Mouse (Mus musculus) ES-Bruce4 (cell line): Measurements from ENCODE around the gene Tdrd9. TPM values are rescaled to one million over a fixed set of nuclear protein-coding genes. Genes with fewer than 3 reads are reported as not detected.

Source experiments
- H3K27ac ChIP-seq: 2 replicates; pipeline ENCODE4 v1.5.1; 2012; ENCODE audit warnings: low read length, inconsistent platforms; ENCODE audit not compliant: insufficient read depth
- H3K27me3 ChIP-seq: 2 replicates; pipeline ENCODE4 v1.6.1; 2012; ENCODE audit warnings: mild to moderate bottlenecking, low read length, inconsistent platforms; ENCODE audit not compliant: control insufficient read depth, poor library complexity, insufficient read depth, severe bottlenecking
- H3K36me3 ChIP-seq: 2 replicates; pipeline ENCODE4 v1.6.1; 2012; ENCODE audit warnings: inconsistent platforms, mild to moderate bottlenecking, low read length, moderate library complexity; ENCODE audit not compliant: control insufficient read depth, poor library complexity, insufficient read depth, severe bottlenecking
- H3K4me1 ChIP-seq: one replicate; pipeline ENCODE4 v1.8.1; 2011; ENCODE audit warnings: low read length; ENCODE audit not compliant: control insufficient read depth, insufficient read depth
- H3K4me3 ChIP-seq: 2 replicates; pipeline ENCODE4 v1.5.1; 2011; ENCODE audit warnings: low read depth, mild to moderate bottlenecking, low read length
- H3K9ac ChIP-seq: 2 replicates; pipeline ENCODE4 v1.6.1; 2012; ENCODE audit warnings: low read depth, mild to moderate bottlenecking, inconsistent platforms; ENCODE audit not compliant: poor library complexity, severe bottlenecking
- H3K9me3 ChIP-seq: replicated peaks from 2 replicates; pipeline ENCODE4 v1.6.1; 2012; ENCODE audit warnings: mild to moderate bottlenecking, low read length, inconsistent platforms; ENCODE audit not compliant: control insufficient read depth, poor library complexity, insufficient read depth, severe bottlenecking
- CTCF ChIP-seq: IDR thresholded peaks from one replicate; pipeline ENCODE4 v1.8.1; 2011; ENCODE audit warnings: low read depth, low read length
- EP300 ChIP-seq: IDR thresholded peaks from 2 replicates; pipeline ENCODE4 v1.6.1; 2011; ENCODE audit warnings: low read depth, low read length; ENCODE audit not compliant: insufficient read depth
- POLR2A ChIP-seq: IDR thresholded peaks from one replicate; pipeline ENCODE4 v1.8.1; 2011; ENCODE audit warnings: low read length; ENCODE audit not compliant: insufficient read depth
- polyA plus RNA-seq: library from polyadenylated mRNA; stranded (reverse); fragments of >200 nt; gene quantifications from 2 replicates; pipeline ENCODE4 v1.2.4, GENCODE M21; 2011; ENCODE audit warnings: low read depth; ENCODE audit not compliant: missing spikeins, insufficient read depth, insufficient read length

Gene Tdrd9
- polyA plus RNA-seq, 1 experiment, result not detected

DNA sequence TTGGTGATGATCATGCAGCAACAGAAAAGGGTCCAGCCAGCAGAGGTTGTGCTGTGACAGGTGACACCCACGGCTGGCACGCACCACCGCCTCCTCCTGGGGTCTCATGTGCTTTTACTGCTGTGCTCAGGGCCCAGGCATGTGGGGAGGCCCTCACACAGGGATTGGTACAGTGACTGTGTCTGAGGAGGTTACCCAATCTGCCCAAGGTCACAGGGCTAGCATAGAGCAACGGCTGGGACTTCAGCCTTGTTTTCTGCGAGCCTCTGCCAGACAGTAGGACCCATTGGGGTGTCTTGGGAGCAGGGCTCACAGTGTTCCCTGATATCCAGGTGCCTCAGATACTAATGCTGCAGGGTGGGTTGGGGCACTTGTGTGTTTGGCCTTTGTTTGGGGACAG lies 140.0 kb downstream of the Tdrd9 start:
- Histone ChIP-seq H3K4me1 (peaks cover 2% of the 10 kb centered on the region), H3K9me3 (no peaks in the 10 kb centered on the region), H3K27ac (no peak overlapping the region), H3K36me3 (no peaks in the 10 kb centered on the region), H3K27me3 (no peaks in the 10 kb centered on the region), H3K4me3 (no peak overlapping the region), H3K9ac (no peak overlapping the region)
- no peak for TF ChIP-seq EP300
- no peak for TF ChIP-seq POLR2A
- no peak for TF ChIP-seq CTCF

DNA sequence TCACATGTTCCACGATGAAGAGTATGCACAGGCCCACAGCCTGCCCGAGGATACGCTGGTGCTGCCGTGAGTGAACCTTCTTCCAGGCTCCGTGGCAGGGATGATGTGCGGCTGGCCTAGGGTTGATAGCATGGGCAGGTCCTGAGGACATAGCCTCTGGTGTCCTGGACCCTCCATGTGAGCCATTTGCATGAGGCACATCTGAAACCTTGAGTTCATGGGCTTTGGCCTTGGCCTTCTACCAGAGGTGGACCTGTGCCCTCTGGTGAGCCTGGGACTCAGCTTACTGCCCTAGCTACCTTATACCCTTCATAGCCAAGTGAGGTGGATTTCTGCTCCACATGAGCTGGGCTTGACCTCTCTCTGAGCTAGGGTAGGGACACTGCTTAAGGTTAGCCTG lies 140.9 kb downstream of the Tdrd9 start:
- H3K4me1 ChIP-seq, result peaks cover 2% of the 10 kb centered on the region
- H3K27me3 ChIP-seq, result no peaks in the 10 kb centered on the region
- TF ChIP-seq POLR2A (no peak), EP300 (no peak), CTCF (no peak)
- no peaks in the 10 kb centered on the region for H3K9me3 ChIP-seq
- no peak overlapping the region for H3K4me3 ChIP-seq
- H3K36me3 ChIP-seq, result no peaks in the 10 kb centered on the region
- H3K27ac ChIP-seq, result no peak overlapping the region
- H3K9ac ChIP-seq, result no peak overlapping the region

DNA sequence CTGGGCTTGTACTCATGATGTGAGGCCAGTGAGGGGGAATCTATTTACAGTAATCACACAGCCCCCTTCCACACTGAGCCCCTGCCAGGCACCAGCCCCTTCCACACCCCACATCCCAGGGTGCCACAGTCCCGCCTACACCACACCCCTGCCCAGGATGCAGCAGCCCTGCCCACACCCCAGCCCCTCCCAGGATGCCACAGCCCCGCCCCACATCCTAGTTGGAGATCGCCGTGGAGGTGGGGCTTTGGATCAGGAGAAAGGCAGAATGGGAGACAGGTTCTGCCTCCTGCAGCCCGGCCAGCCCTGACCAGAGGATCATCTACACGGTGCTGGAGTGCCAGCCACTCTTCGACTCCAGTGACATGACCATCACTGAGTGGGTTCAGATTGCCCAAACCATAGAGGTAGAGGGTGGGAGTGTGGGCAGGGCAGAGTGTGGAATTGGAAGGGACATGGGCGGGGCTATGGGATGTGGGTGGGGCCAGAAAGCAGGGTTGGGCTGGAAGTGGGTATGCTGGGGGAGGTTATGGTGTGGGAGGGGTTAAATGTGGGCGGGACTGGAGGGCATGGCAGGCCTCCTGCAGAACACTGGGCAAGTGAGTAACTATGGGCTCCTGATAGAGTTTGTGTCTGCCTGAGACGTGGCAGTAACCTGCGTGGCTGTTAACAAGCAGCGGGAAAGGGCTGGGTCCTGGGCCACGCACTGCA lies 141.5 kb downstream of the Tdrd9 start:
- no peaks in the 10 kb centered on the region for H3K9me3 ChIP-seq
- H3K27me3 ChIP-seq, result no peaks in the 10 kb centered on the region
- peak overlapping the region; percentile 26 for H3K4me3 ChIP-seq
- peaks cover 2% of the 10 kb centered on the region for H3K4me1 ChIP-seq
- H3K27ac ChIP-seq, result no peak overlapping the region
- TF ChIP-seq EP300, result no peak
- TF ChIP-seq CTCF, result no peak
- no peak for TF ChIP-seq POLR2A
- H3K36me3 ChIP-seq, result no peaks in the 10 kb centered on the region
- H3K9ac ChIP-seq, result no peak overlapping the region

DNA sequence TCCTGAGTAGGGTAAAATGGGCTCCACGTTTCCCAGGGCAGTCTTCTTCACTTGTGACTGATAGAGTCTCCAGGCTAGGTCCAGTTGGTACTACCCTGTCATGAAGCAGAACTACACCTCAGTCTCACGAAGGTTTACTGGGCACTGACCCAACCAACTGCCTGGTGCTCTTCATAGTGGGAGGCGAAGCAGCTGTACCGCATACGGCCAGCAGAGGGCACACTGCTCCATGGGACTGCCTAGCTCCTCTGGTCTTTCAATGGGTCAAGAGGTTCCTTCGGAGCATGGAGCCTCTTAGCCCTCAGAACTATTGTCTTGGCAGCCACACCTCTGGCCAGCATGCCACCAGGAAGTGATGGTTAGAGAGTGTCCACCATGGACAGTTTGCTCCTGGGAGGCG lies 142.4 kb downstream of the Tdrd9 start:
- no peak overlapping the region for H3K4me3 ChIP-seq

DNA sequence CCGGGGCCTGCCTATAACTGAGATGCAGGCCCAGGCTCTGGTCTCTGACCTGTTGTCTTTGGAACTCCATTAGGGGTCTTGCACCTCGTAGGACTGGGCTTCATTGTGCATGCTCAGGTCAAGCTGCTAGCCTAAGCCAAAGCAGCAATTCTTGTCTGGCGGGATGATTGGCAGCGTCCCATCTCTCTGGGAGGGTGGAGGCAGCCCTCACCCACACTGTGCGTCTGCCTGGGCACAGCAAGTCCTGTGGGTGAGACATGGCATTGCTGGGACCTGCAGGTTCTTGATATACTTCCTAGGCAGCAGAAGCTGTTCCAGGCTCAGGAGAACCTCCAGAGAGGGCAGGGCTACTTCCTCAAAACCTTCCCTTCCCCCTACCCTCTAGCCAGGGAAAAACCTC lies 145.6 kb downstream of the Tdrd9 start:
- Histone ChIP-seq H3K4me1 (peaks cover 2% of the 10 kb centered on the region), H3K4me3 (no peak overlapping the region), H3K9me3 (no peaks in the 10 kb centered on the region), H3K27me3 (no peaks in the 10 kb centered on the region), H3K27ac (no peak overlapping the region), H3K9ac (no peak overlapping the region), H3K36me3 (no peaks in the 10 kb centered on the region)
- no peak for TF ChIP-seq CTCF
- TF ChIP-seq POLR2A, result no peak
- TF ChIP-seq EP300, result no peak

More for the DNA sequence above, 142.4 kb downstream of the Tdrd9 start:
- Histone ChIP-seq H3K9me3 (no peaks in the 10 kb centered on the region), H3K27ac (no peak overlapping the region), H3K4me1 (peaks cover 2% of the 10 kb centered on the region), H3K36me3 (no peaks in the 10 kb centered on the region), H3K27me3 (no peaks in the 10 kb centered on the region), H3K9ac (no peak overlapping the region)
- peak; percentile 99 for TF ChIP-seq CTCF
- no peak for TF ChIP-seq POLR2A
- TF ChIP-seq EP300, result 0 out of 2 replicates have a peak, but pooled peaks have one; percentile 23

DNA sequence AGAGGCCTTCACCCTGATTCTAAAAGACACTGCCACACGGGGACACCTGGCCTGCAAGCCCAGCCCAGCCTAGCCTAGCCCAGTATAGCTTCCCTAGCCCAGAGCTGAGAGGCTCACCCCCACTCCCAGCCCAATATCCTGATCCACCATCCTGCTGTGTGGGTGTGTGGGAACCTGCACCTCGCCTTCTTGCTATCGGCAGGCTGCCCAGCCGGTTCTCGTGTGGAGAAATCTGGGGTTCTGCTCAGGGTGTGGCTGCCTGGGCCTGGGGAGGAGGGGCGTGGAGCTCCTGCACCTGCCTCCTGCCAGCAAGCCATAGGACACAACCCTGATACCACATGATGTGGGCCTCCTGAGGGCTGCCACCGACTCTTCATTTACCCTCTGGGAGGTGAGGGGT lies 146.3 kb downstream of the Tdrd9 start:
- no peak overlapping the region for H3K27ac ChIP-seq
- TF ChIP-seq EP300, result no peak
- TF ChIP-seq CTCF, result no peak
- TF ChIP-seq POLR2A, result no peak
- H3K4me1 ChIP-seq, result no peaks in the 10 kb centered on the region
- H3K9me3 ChIP-seq, result no peaks in the 10 kb centered on the region
- H3K4me3 ChIP-seq, result no peak overlapping the region
- no peaks in the 10 kb centered on the region for H3K36me3 ChIP-seq
- no peak overlapping the region for H3K9ac ChIP-seq
- H3K27me3 ChIP-seq, result no peaks in the 10 kb centered on the region

Other genes starting within 250 kb of the Tdrd9 start
- 92.2 and 92.5 TPM in 2 replicates for gene Klc1, start 212.7 kb upstream of the Tdrd9 start, polyA plus RNA-seq
- 13.9 and 14.3 TPM in 2 replicates for gene Xrcc3, start 157.7 kb upstream of the Tdrd9 start, polyA plus RNA-seq
- 36.0 and 37.0 TPM in 2 replicates for gene Zfyve21, start 157.4 kb upstream of the Tdrd9 start, polyA plus RNA-seq
- 7.8 and 8.9 TPM in 2 replicates for gene Ppp1r13b, start 63.4 kb upstream of the Tdrd9 start, polyA plus RNA-seq
- gene Atp5mpl, start 4.6 kb upstream of the Tdrd9 start, polyA plus RNA-seq, result 386 and 394 TPM in 2 replicates
- gene Rd3l, start 9.8 kb downstream of the Tdrd9 start, polyA plus RNA-seq, result not detected in 2 replicates
- gene Aspg, start 135.1 kb downstream of the Tdrd9 start, polyA plus RNA-seq, result 7.0 and 7.7 TPM in 2 replicates
- 3.6 and 3.9 TPM in 2 replicates for gene Kif26a, start 174.6 kb downstream of the Tdrd9 start, polyA plus RNA-seq